Mouse (Mus musculus) MN1 (cell line): ENCODE measurements around the gene Taf6l.
"Not testable (repeated sequence)": the region's sequence is repeated elsewhere in the genome, so short reads cannot be mapped to it uniquely, and the experiment has no call there.

Source experiments
- DNase-seq: peaks from one replicate; pipeline ENCODE4 v3.0.0-alpha.2; 2016; ENCODE audit warnings: low spot score

The Taf6l gene

DNA sequence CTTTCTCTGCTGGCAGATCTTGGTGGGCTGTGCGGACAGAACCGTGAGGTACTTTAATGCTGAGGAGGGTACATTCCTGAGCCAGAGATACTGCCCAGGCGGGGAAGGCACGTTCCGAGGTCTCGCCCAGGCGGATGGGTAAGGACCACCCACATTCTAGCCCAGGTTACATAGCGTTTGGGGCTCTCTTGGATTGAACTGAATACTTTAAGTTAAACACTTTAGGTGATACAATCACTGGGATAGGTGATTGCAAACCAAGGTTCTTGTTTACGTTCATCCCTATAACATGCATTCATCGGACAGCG lies 50.1 kb downstream of the Taf6l start:
- no peak for DNase-seq

- peak; percentile 88 for DNase-seq
Observed at GRCm38 (mm10) chr19:8735389-8736159, 50.6 kb downstream of the Taf6l start, which contains the start of gene Wdr74. Gene Wdr74, plus strand, starts transcription at chr19:8735827.

GRCm38 (mm10) chr19:8734334-8734733 lies 51.9 kb downstream of the Taf6l start:
- DNase-seq = no peak

GRCm38 (mm10) chr19:8728335-8729099 lies 57.7 kb downstream of the Taf6l start:
- DNase-seq = not testable (repeated sequence)

DNA sequence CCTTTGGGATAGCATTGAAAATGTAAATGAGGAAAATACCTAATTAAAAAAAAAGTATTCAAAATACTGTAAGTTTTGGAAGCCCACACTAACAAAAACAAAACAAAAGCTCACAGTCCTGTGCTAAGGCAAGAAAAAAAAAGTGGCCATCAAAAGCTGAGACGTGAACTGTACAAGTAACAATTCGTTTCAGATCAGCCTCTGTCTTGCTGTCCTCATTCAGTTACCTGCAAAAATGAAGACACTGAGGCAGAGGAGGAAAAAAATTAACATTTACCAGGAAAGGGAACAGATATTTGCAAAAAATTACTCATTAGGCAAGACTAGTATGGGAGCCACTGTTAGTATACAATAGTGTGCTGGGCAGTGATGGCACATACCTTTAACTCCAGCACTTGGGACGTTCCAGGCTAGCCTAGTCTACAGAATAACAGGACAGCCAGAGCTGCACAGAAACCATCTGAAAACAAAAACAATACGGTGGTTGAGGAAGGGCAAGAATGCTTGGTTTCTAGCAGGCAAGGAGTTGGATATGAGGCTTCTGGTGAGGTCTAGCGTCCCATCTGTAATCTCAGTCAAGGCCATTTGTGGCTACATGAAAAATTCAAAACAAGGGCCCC lies 58.6 kb downstream of the Taf6l start:
- no peak for DNase-seq

GRCm38 (mm10) chr19:8726609-8727390 lies 59.4 kb downstream of the Taf6l start:
- no peak for DNase-seq

GRCm38 (mm10) chr19:8725081-8725613 lies 61.1 kb downstream of the Taf6l start:
- DNase-seq = no peak
